Comparison of ENCODE assay signal across 19 mouse cellular contexts in the genomic region with DNA sequence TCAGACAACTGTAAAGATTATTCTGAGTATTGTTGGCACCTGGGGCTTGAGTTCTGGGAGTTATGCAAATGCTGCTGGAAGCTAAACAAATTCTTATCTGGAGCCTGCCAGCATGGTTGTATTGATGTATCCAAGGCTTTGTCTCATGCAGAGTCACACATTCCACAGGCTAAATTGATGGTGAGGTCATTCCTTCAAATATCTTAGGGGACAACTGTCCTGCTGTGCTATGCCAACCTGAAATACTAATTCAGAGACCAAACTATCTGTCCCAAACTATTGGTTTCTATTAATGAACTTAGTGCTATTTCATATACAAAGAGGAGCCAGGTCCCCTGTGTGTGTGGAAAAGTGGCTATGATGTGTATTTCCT.
DNase-seq lines count a peak whose midpoint lies in the region; ATAC-seq and TF ChIP-seq lines count a peak whose summit lies in the region.
"Had no signal": no experiment of that assay in that cellular context is flagged by ENCODE, and none has a peak within 500 bp of the region (broad histone marks: within the 10 kb centered on the region; RNA-seq: fewer than 3 reads in every experiment).

No protein-coding gene starts in this region.

- no peaks in the 10 kb centered on the region for H3K36me3 ChIP-seq in lung, postnatal 0 days (ENCODE audit: insufficient read depth, low read length)
- H3K36me3 ChIP-seq: limb, embryonic 13.5 days; midbrain, embryonic 13.5 days; stomach, embryonic 15.5 days had no signal

- no peak overlapping the region; the same call in 1 of the 2 replicates for H3K27ac ChIP-seq in cerebellum, adult 2 months (ENCODE audit: insufficient read depth, low read length)
- H3K27ac ChIP-seq in lung, postnatal 0 days (ENCODE audit: low read length) = no peak overlapping the region
- H3K27ac ChIP-seq: kidney, postnatal 0 days; limb, embryonic 13.5 days; liver, embryonic 14.5 days; midbrain, embryonic 13.5 days; stomach, embryonic 15.5 days had no signal

- TF ChIP-seq POLR2A in cerebellum, adult 2 months (IDR thresholded peaks at IDR 0.05; ENCODE audit: borderline replicate concordance, insufficient read depth, low read length) = no peak

- H3K4me1 ChIP-seq in cerebellum, adult 2 months (ENCODE audit: control insufficient read depth, insufficient read depth, low read length) = no peaks in the 10 kb centered on the region; the same call in 1 of the 2 replicates
- no peaks in the 10 kb centered on the region for H3K4me1 ChIP-seq in lung, postnatal 0 days (ENCODE audit: insufficient read depth, low read depth, low read length)
- H3K4me1 ChIP-seq: limb, embryonic 13.5 days; midbrain, embryonic 13.5 days; stomach, embryonic 15.5 days had no signal

- no peaks in the 10 kb centered on the region for H3K27me3 ChIP-seq in cerebellum, adult 2 months (ENCODE audit: control insufficient read depth, insufficient read depth, low read length)
- H3K27me3 ChIP-seq in lung, postnatal 0 days (replicated peaks; ENCODE audit: insufficient read depth, low read length) = no peaks in the 10 kb centered on the region
- H3K27me3 ChIP-seq: CH12.LX; limb, embryonic 13.5 days; midbrain, embryonic 13.5 days; stomach, embryonic 15.5 days had no signal

- H3K9ac ChIP-seq in lung, postnatal 0 days (replicated peaks; ENCODE audit: low read depth) = no peak overlapping the region
- H3K9ac ChIP-seq: forebrain, postnatal 0 days; limb, embryonic 13.5 days; liver, embryonic 14.5 days; midbrain, embryonic 13.5 days; stomach, embryonic 15.5 days had no signal

- TF ChIP-seq CTCF in cerebellum, adult 2 months (IDR thresholded peaks at IDR 0.05; ENCODE audit: borderline replicate concordance, insufficient read depth, low read depth, low read length) = no peak
- no peak for TF ChIP-seq CTCF in lung, postnatal 0 days (IDR thresholded peaks at IDR 0.05)

- TF ChIP-seq EP300 in lung, postnatal 0 days (IDR thresholded peaks at IDR 0.05) = no peak

- no peaks in the 10 kb centered on the region for H3K9me3 ChIP-seq in lung, postnatal 0 days (ENCODE audit: low read length)
- H3K9me3 ChIP-seq: limb, embryonic 13.5 days; midbrain, embryonic 13.5 days; stomach, embryonic 15.5 days had no signal

- H3K4me3 ChIP-seq in cerebellum, adult 2 months (replicated peaks; ENCODE audit: insufficient read depth, low read depth, low read length) = no peak overlapping the region
- H3K4me3 ChIP-seq in lung, postnatal 0 days (ENCODE audit: low read depth, low read length) = no peak overlapping the region
- H3K4me3 ChIP-seq: limb, embryonic 13.5 days; midbrain, embryonic 13.5 days; myocyte; stomach, embryonic 15.5 days had no signal

- peak; percentile 15 to 70 for DNase-seq in cerebellum, adult 2 months
- DNase-seq in cerebellum, adult 11 months = no peak
- no peak for DNase-seq in lung, postnatal 0 days (ENCODE audit: low spot score)
- DNase-seq in lung, adult 18-20 months = no peak
- DNase-seq in ZHBTc4 (ENCODE audit: low read depth, low spot score) = peak; percentile 1
- DNase-seq in lung, postnatal 25 days (ENCODE audit: low spot score) = peak; percentile 2
- no peak for DNase-seq in right cerebral cortex, adult 18-20 months
- DNase-seq: embryo, embryonic 11 days; forebrain, postnatal 0 days; kidney, adult 18-20 months; thymus, adult 18-20 months had no signal

- no peak overlapping the region for H3K4me2 ChIP-seq in lung, postnatal 0 days (replicated peaks; ENCODE audit: low read depth, low read length)
- H3K4me2 ChIP-seq: heart, embryonic 11.5 days; limb, embryonic 13.5 days; midbrain, embryonic 13.5 days; stomach, embryonic 15.5 days had no signal

- peak; percentile 30; the same call in 1 of the 2 replicates for ATAC-seq in lung, postnatal 0 days
- ATAC-seq: forebrain, postnatal 0 days; midbrain, embryonic 13.5 days had no signal

Comparison
In these comparisons a context has a peak if more than half of its experiments do, and no peak if none do; other contexts are left out.
1. DNase-seq: peak in cerebellum, adult 2 months (2 of 2), ZHBTc4 (single experiment) and lung, postnatal 25 days (single experiment); none in cerebellum, adult 11 months (single experiment), lung, postnatal 0 days (single experiment), lung, adult 18-20 months (0 of 2) and right cerebral cortex, adult 18-20 months (single experiment).